Mouse (Mus musculus) liver, embryonic 15.5 days (tissue): ENCODE results near the gene Rft1. TPM values are rescaled to one million over a fixed set of nuclear protein-coding genes. Genes with fewer than 3 reads are reported as not detected.

Experiments used
- ATAC-seq: fragments of 200-750 bp; cut with Nextera tagmentation; 2 replicates; pipeline ENCODE4 v1.8.0; 2017; ENCODE audit warnings: moderate number of reproducible peaks, mild to moderate bottlenecking, moderate library complexity; ENCODE audit not compliant: insufficient read depth
- H3K27ac ChIP-seq: fragments of 300-500 bp; sonication (generic); replicated peaks from 2 replicates; pipeline ENCODE4 v1.5.1; 2015; ENCODE audit warnings: mild to moderate bottlenecking, inconsistent platforms
- H3K27me3 ChIP-seq: fragments of 300-500 bp; sonication (generic); 2 replicates; pipeline ENCODE4 v1.6.1; 2015; ENCODE audit warnings: mild to moderate bottlenecking, inconsistent platforms
- H3K36me3 ChIP-seq: fragments of 300-500 bp; sonication (generic); replicated peaks from 2 replicates; pipeline ENCODE4 v1.6.1; 2015; ENCODE audit warnings: moderate library complexity, mild to moderate bottlenecking, inconsistent platforms
- H3K4me1 ChIP-seq: fragments of 300-500 bp; sonication (generic); replicated peaks from 2 replicates; pipeline ENCODE4 v1.6.1; 2015; ENCODE audit warnings: inconsistent platforms
- H3K4me2 ChIP-seq: fragments of 300-500 bp; sonication (generic); 2 replicates; pipeline ENCODE4 v1.6.1; 2015; ENCODE audit warnings: moderate library complexity, mild to moderate bottlenecking, inconsistent platforms
- H3K4me3 ChIP-seq: fragments of 300-500 bp; sonication (generic); replicated peaks from 2 replicates; pipeline ENCODE4 v1.5.1; 2015; ENCODE audit warnings: mild to moderate bottlenecking, inconsistent platforms
- H3K9ac ChIP-seq: fragments of 300-500 bp; sonication (generic); 2 replicates; pipeline ENCODE4 v1.6.1; 2015; ENCODE audit warnings: moderate library complexity, mild to moderate bottlenecking, inconsistent platforms
- H3K9me3 ChIP-seq: fragments of 300-500 bp; sonication (generic); replicated peaks from 2 replicates; pipeline ENCODE4 v1.6.1; 2016; ENCODE audit warnings: inconsistent platforms
- WGBS: fragments of 180-500 bp; shearing (Covaris S2); methylation state at CpG from one replicate; pipeline ENCODE4 v1.1.7; 2015; ENCODE audit warnings: mixed read lengths; ENCODE audit not compliant: insufficient replicate concordance; 5-methylcytosine and 5-hydroxymethylcytosine counted together
- polyA plus RNA-seq: library from polyadenylated mRNA; unstranded; fragments of >200 nt; fragmentation: Nextera tagmentation; extraction: Ambion mirVana; gene quantifications from 2 replicates; pipeline ENCODE4 v1.2.1, GENCODE M21; 2015

The Rft1 gene
- polyA plus RNA-seq, 1 experiment from 2014 or later: 3.8 TPM

GRCm38 (mm10) chr14:30645066-30645465 is 9.1 kb upstream of the Rft1 start:
- 64% methylated on average over 8 of the region's 8 CpGs for WGBS
- H3K27ac ChIP-seq: no peak overlapping the region
- no peak overlapping the region for H3K4me3 ChIP-seq
- no peaks in the 10 kb centered on the region for H3K36me3 ChIP-seq
- no peak overlapping the region for H3K9ac ChIP-seq
- no peaks in the 10 kb centered on the region for H3K27me3 ChIP-seq
- no peak overlapping the region for H3K4me2 ChIP-seq
- H3K4me1 ChIP-seq: peaks cover 5% of the 10 kb centered on the region; the same call in 1 of the 2 replicates
- ATAC-seq: no peak
- H3K9me3 ChIP-seq: no peaks in the 10 kb centered on the region

GRCm38 (mm10) chr14:30646486-30646885 is 7.7 kb upstream of the Rft1 start:
- Histone ChIP-seq H3K9ac (no peak overlapping the region), H3K4me2 (no peak overlapping the region), H3K9me3 (no peaks in the 10 kb centered on the region), H3K27me3 (no peaks in the 10 kb centered on the region), H3K36me3 (no peaks in the 10 kb centered on the region), H3K4me3 (no peak overlapping the region), H3K27ac (no peak overlapping the region), H3K4me1 (no peaks in the 10 kb centered on the region; the same call in 1 of the 2 replicates)
- no peak for ATAC-seq
- 45% methylated on average over 1 of the region's 1 CpGs for WGBS

DNA sequence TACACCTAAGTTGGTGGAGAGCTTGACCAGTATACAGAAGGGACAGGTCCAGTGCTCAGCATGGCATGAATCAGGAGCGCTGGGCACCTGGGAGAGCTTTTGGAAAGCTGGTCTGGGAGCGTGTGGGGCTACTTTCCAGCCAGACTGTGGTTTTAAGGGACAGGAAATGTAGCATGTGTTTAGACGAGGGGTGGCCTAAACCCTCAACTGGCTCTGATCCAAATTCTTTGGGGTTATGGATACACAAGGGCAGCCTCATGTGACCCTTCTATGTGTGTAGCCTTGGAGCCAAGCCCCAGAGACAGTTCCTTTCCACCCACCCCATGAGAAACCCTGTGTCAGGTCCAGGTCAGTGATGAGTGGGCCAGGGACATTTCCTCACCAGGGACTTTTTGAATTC is 5.7 kb upstream of the Rft1 start:
- Histone ChIP-seq H3K27ac (no peak overlapping the region), H3K9ac (no peak overlapping the region), H3K9me3 (no peaks in the 10 kb centered on the region), H3K4me2 (no peak overlapping the region), H3K36me3 (no peaks in the 10 kb centered on the region), H3K4me3 (no peak overlapping the region), H3K4me1 (peaks cover 3% of the 10 kb centered on the region), H3K27me3 (no peaks in the 10 kb centered on the region)
- WGBS: 44% methylated on average over 3 of the region's 3 CpGs
- no peak for ATAC-seq

DNA sequence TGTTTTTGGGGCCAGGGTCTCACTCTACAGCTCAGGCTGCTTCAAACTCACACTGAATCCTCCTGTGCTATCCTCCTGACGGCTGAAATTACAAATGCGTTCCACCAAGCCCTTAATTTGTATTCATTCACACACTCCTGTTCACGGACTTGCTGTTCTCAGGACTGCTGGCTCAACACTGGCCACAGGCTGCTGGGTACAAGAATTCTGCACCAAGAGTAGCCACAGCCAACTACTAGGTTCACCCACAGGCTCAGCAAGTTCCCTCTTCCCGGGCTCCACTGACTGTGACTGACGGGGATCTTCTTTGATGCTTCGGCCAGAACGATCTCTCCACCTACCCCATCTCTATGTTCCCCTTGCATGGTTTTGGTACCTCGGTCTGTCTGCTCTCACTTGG is 4.4 kb upstream of the Rft1 start:
- Histone ChIP-seq H3K9me3 (no peaks in the 10 kb centered on the region), H3K4me1 (peaks cover 10% of the 10 kb centered on the region), H3K4me3 (no peak overlapping the region), H3K4me2 (no peak overlapping the region), H3K27ac (no peak overlapping the region), H3K36me3 (no peaks in the 10 kb centered on the region), H3K27me3 (no peaks in the 10 kb centered on the region), H3K9ac (no peak overlapping the region)
- WGBS: 72% methylated on average over 8 of the region's 8 CpGs
- no peak for ATAC-seq

DNA sequence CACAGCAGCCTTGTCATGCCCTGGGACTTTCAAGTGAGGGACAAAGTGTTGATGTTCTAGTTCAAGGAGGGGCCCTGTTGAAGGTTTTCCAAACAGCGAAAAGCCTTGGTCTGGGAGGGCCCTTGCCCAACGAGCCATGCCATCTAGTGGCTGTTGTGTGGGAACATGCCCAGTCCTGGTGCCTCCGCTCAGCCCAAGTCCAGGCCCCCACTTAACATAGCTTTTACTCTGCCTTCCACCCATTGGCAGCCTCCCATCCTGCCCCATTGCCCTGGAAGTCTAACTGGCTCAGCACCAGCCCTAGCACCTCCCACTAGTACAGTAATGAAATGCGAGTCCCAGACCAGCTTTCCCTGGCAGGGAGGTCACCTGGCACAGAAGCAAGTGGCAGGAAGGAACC is 3.2 kb upstream of the Rft1 start:
- Histone ChIP-seq H3K36me3 (no peaks in the 10 kb centered on the region), H3K27me3 (no peaks in the 10 kb centered on the region), H3K9ac (no peak overlapping the region), H3K4me1 (peaks cover 18% of the 10 kb centered on the region), H3K9me3 (no peaks in the 10 kb centered on the region), H3K4me2 (no peak overlapping the region), H3K4me3 (no peak overlapping the region), H3K27ac (no peak overlapping the region)
- WGBS: 32% methylated on average over 4 of the region's 4 CpGs
- ATAC-seq: no peak

DNA sequence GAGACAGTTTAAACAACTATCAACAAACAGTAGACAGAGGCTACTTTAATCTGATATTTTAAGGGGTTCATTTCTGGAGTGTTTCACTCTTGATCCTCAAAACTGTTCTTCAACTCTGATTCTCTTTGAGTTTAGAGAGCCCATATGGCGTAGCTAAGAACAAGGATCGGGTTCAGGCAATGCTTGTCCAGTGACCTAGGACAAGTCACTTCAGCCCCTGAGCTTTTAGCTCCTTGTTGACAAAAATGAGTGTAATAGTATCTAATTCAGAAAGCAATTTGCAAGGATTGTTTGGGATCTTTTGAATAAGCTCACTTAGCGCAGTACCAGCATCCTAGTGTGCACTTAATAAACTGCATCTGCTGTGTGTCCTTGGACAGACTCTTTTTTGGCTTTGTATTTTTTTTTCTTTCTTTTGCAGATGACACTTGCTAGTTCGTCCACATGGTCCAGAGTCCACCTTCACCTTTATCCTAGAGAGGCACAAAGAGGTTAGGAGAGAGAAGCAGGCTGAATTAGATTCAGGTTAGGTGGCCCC is 600 bp downstream of the Rft1 start:
- 32% methylated on average over 4 of the region's 4 CpGs for WGBS

GRCm38 (mm10) chr14:30655531-30655930 is 1.4 kb downstream of the Rft1 start:
- H3K9me3 ChIP-seq: no peaks in the 10 kb centered on the region
- no peak overlapping the region for H3K27ac ChIP-seq
- H3K4me1 ChIP-seq: peaks cover 18% of the 10 kb centered on the region
- H3K27me3 ChIP-seq: no peaks in the 10 kb centered on the region
- H3K36me3 ChIP-seq: peaks cover 14% of the 10 kb centered on the region
- no peak for ATAC-seq
- 48% methylated on average over 1 of the region's 1 CpGs for WGBS
- H3K9ac ChIP-seq: no peak overlapping the region
- no peak overlapping the region for H3K4me3 ChIP-seq
- H3K4me2 ChIP-seq: no peak overlapping the region

More for the DNA sequence above, 600 bp downstream of the Rft1 start:
- Histone ChIP-seq H3K36me3 (peaks cover 11% of the 10 kb centered on the region), H3K4me2 (peak overlapping the region; percentile 83), H3K4me3 (peak overlapping the region; percentile 97), H3K27ac (peak overlapping the region; percentile 84), H3K27me3 (no peaks in the 10 kb centered on the region), H3K9ac (peak overlapping the region; percentile 96), H3K4me1 (peaks cover 18% of the 10 kb centered on the region), H3K9me3 (no peaks in the 10 kb centered on the region)
- ATAC-seq: peak; percentile 25

DNA sequence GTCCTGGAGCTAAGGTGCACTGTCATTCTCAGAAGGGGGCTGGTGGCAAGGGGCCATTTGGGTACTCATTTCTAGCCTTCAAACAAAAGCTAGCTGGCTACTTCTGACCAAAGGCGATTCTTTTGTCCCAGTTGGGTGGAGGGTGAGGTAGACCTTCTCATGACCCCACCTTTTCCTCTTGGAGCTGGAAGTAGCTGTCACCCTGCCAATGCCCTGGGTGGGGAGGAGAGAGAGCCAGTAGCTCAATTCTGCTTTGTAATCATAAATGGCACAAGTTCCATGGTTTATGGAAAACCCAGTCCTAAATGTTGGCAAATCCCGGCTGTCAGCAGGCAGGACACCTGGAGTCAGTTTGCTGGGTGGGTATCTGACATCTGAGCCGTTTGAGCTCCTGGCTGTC is 11.9 kb downstream of the Rft1 start:
- WGBS: 63% methylated on average over 3 of the region's 3 CpGs
- Histone ChIP-seq H3K27ac (no peak overlapping the region), H3K4me2 (no peak overlapping the region), H3K4me1 (0 out of 2 replicates have a peak, but pooled peaks cover 3% of the 10 kb centered on the region), H3K36me3 (peaks cover 56% of the 10 kb centered on the region), H3K9ac (no peak overlapping the region), H3K4me3 (no peak overlapping the region), H3K27me3 (no peaks in the 10 kb centered on the region), H3K9me3 (no peaks in the 10 kb centered on the region)
- ATAC-seq: no peak

DNA sequence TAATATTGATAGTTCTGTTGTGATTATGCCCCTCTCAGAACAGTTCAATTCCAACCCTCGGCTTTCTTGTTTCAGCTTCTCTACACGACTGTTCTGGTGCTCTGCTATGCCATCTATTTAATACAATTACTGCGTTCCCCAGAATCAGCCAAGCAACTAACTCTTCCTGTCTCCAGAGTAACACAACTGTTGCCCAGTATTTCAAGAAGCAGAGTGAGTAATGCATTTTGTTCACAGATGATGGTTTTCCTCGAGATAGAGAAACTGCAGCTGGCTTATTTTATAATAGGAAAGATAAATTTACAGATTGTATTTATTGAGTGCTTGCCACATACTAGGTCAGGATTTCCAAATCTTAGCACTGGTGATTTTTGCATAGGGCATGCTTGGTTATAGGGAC is 12.4 kb downstream of the Rft1 start:
- peaks cover 51% of the 10 kb centered on the region for H3K36me3 ChIP-seq
- no peak overlapping the region for H3K9ac ChIP-seq
- H3K4me3 ChIP-seq: no peak overlapping the region
- 0 out of 2 replicates have a peak, but pooled peaks cover 8% of the 10 kb centered on the region for H3K4me1 ChIP-seq
- H3K4me2 ChIP-seq: no peak overlapping the region
- no peaks in the 10 kb centered on the region for H3K27me3 ChIP-seq
- ATAC-seq: no peak
- no peaks in the 10 kb centered on the region for H3K9me3 ChIP-seq
- H3K27ac ChIP-seq: no peak overlapping the region
- WGBS: 83% methylated on average over 4 of the region's 4 CpGs

GRCm38 (mm10) chr14:30670161-30670560 is 16.0 kb downstream of the Rft1 start:
- H3K27me3 ChIP-seq: no peaks in the 10 kb centered on the region
- H3K9me3 ChIP-seq: no peaks in the 10 kb centered on the region
- H3K9ac ChIP-seq: no peak overlapping the region
- H3K4me2 ChIP-seq: no peak overlapping the region
- peaks cover 19% of the 10 kb centered on the region for H3K4me1 ChIP-seq
- H3K27ac ChIP-seq: no peak overlapping the region
- H3K4me3 ChIP-seq: no peak overlapping the region
- peaks cover 50% of the 10 kb centered on the region for H3K36me3 ChIP-seq
- ATAC-seq: no peak
- WGBS: 78% methylated on average over 6 of the region's 6 CpGs

- peaks cover 47% of the 10 kb centered on the region for H3K36me3 ChIP-seq
- no peak overlapping the region for H3K4me3 ChIP-seq
- H3K9me3 ChIP-seq: no peaks in the 10 kb centered on the region
- H3K4me2 ChIP-seq: no peak overlapping the region
- H3K27ac ChIP-seq: peak overlapping the region; percentile 55; the same call in 1 of the 2 replicates
- peaks cover 20% of the 10 kb centered on the region for H3K4me1 ChIP-seq
- ATAC-seq: 0 out of 2 replicates have a peak, but pooled peaks have one; percentile 10
- WGBS: 62% methylated on average over 15 of the region's 15 CpGs
- no peak overlapping the region for H3K9ac ChIP-seq
- no peaks in the 10 kb centered on the region for H3K27me3 ChIP-seq
These were observed 17.2 kb downstream of the Rft1 start for GRCm38 (mm10) chr14:30671095-30671985.
